Mouse (Mus musculus): ENCODE results near the gene Lancl1. TPM values are rescaled to one million over a fixed set of nuclear protein-coding genes. Genes with fewer than 3 reads are reported as not detected.

Lancl1 gene
- polyA plus RNA-seq, 1 experiment from 2014 or later, result 142 TPM

DNA sequence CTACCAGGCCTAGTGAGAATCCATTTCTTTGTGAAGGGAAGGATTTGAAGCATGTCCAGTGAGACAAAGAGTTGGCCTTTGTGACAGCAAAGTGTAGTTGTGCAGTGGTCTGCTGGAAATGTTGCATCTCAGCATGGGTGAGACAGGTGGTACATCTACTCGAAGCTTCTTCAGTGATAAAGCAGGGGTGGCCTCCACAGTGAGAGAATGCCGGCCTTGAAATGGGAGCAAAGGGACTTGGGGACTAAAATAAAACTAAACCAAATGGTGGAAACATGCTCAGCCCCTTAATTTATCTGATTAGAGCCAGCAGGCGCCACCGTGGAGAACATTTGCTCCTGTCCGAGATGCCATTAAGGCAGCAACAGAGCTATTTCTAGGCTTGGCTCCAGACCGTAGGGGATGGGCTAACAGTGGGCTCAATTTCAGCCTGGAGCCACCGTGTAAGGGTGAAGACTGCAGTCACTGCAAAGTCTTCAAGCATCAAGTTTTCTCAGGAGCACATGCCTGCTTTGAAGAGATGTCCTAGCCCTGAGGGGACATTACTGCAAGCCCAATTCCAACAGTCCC, 53.5 kb downstream of the Lancl1 start:
- no peak overlapping the region for H3K27ac ChIP-seq (ENCODE audit: low read length)
- no peaks in the 10 kb centered on the region for H3K36me3 ChIP-seq (ENCODE audit: control insufficient read depth, insufficient read depth, low read length)
- no peaks in the 10 kb centered on the region for H3K4me1 ChIP-seq (ENCODE audit: control insufficient read depth, insufficient read depth, low read length)
- no peak overlapping the region for H3K4me3 ChIP-seq (ENCODE audit: low read depth, low read length)
- 60% methylated on average over 7 of the region's 7 CpGs for WGBS
- no peaks in the 10 kb centered on the region for H3K9me3 ChIP-seq (ENCODE audit: control insufficient read depth, low read depth, low read length)
- no peak overlapping the region for H3K4me2 ChIP-seq (replicated peaks; ENCODE audit: low read depth, low read length)
- H3K9ac ChIP-seq (replicated peaks; ENCODE audit: low read depth, low read length), result no peak overlapping the region
- H3K27me3 ChIP-seq (ENCODE audit: control insufficient read depth, insufficient read depth, low read length), result no peaks in the 10 kb centered on the region
- no peak for ATAC-seq (ENCODE audit: insufficient number of reproducible peaks, insufficient read depth, low FRiP score, low read depth)

DNA sequence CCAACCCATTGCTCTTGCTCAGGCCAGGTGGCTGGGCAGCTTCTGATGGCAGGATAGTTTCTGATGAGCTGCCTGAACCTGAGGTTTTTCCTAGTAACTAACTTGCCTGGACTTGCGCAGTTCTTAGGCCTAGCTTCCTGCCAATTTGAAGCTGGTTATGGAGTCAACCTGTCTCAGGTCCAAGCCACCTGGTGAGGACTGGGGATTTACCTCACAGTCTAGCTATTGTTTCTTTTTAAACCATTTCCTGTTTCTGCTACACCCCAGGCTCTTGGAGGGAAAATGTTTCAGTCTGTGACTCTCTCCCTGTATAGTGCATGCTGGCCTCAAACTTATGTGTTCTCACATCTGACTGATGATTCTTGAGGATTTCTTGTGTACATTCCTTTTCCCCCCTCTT, 58.5 kb downstream of the Lancl1 start:
- ATAC-seq (ENCODE audit: insufficient number of reproducible peaks, insufficient read depth, low FRiP score, low read depth), result no peak
- Histone ChIP-seq H3K4me3 (ENCODE audit: low read depth, low read length) (no peak overlapping the region), H3K27me3 (ENCODE audit: control insufficient read depth, insufficient read depth, low read length) (no peaks in the 10 kb centered on the region), H3K36me3 (ENCODE audit: control insufficient read depth, insufficient read depth, low read length) (no peaks in the 10 kb centered on the region), H3K27ac (ENCODE audit: low read length) (no peak overlapping the region), H3K9ac (replicated peaks; ENCODE audit: low read depth, low read length) (no peak overlapping the region), H3K4me2 (replicated peaks; ENCODE audit: low read depth, low read length) (no peak overlapping the region), H3K4me1 (ENCODE audit: control insufficient read depth, insufficient read depth, low read length) (no peaks in the 10 kb centered on the region), H3K9me3 (ENCODE audit: control insufficient read depth, low read depth, low read length) (no peaks in the 10 kb centered on the region)
- 95% methylated on average over 1 of the region's 1 CpGs for WGBS

DNA sequence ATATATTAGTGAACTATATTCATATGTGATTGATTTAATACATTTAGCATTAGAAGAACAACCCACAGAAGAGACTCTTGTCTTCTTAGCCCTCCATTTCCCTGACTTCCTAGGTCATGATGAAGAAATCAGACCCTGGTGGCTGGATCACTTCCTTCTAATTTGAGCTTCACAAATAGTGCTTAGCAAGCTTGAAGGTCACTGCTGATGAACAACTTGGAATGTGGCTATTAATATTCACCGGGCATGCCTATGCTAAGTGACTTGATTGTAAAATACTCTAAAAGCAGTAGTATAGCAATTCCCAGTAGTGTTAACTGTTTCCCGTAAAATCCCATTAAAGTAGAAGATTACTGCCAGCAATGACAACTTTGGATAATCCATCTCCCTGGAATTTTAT, 63.2 kb downstream of the Lancl1 start:
- H3K36me3 ChIP-seq (ENCODE audit: control insufficient read depth, insufficient read depth, low read length), result no peaks in the 10 kb centered on the region
- H3K27me3 ChIP-seq (ENCODE audit: control insufficient read depth, insufficient read depth, low read length), result no peaks in the 10 kb centered on the region
- H3K9ac ChIP-seq (replicated peaks; ENCODE audit: low read depth, low read length), result no peak overlapping the region
- 90% methylated on average over 2 of the region's 2 CpGs for WGBS
- no peak overlapping the region for H3K4me3 ChIP-seq (ENCODE audit: low read depth, low read length)
- no peaks in the 10 kb centered on the region for H3K4me1 ChIP-seq (ENCODE audit: control insufficient read depth, insufficient read depth, low read length)
- H3K9me3 ChIP-seq (ENCODE audit: control insufficient read depth, low read depth, low read length), result no peaks in the 10 kb centered on the region
- no peak overlapping the region for H3K4me2 ChIP-seq (replicated peaks; ENCODE audit: low read depth, low read length)
- no peak for ATAC-seq (ENCODE audit: insufficient number of reproducible peaks, insufficient read depth, low FRiP score, low read depth)
- no peak overlapping the region for H3K27ac ChIP-seq (ENCODE audit: low read length)

DNA sequence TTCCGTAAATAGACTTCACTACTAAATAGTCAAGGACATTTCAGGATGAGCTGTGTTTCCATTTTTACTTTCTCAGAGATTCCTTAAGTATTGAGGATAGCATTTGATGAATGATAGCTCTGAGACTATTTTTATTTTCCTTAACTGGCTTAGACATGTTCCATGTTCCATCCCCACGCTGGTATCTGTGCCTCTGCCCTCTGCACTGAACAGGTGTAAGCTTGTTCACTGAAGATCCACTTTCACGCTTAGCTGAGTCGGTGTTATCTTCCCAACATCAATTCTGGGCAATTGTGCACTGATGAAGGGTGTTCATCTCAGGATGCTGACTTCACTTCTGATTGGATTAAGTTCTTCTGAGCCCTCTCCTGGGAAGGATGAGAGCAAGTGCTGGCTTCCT, 73.8 kb downstream of the Lancl1 start:
- H3K27me3 ChIP-seq (ENCODE audit: control insufficient read depth, insufficient read depth, low read length), result no peaks in the 10 kb centered on the region
- 71% methylated on average over 4 of the region's 4 CpGs for WGBS
- no peak for ATAC-seq (ENCODE audit: insufficient number of reproducible peaks, insufficient read depth, low FRiP score, low read depth)
- no peak overlapping the region for H3K9ac ChIP-seq (replicated peaks; ENCODE audit: low read depth, low read length)
- no peaks in the 10 kb centered on the region for H3K36me3 ChIP-seq (ENCODE audit: control insufficient read depth, insufficient read depth, low read length)
- no peak overlapping the region for H3K27ac ChIP-seq (ENCODE audit: low read length)
- H3K9me3 ChIP-seq (ENCODE audit: control insufficient read depth, low read depth, low read length), result no peaks in the 10 kb centered on the region
- H3K4me3 ChIP-seq (ENCODE audit: low read depth, low read length), result no peak overlapping the region
- H3K4me1 ChIP-seq (ENCODE audit: control insufficient read depth, insufficient read depth, low read length), result no peaks in the 10 kb centered on the region
- H3K4me2 ChIP-seq (replicated peaks; ENCODE audit: low read depth, low read length), result no peak overlapping the region

DNA sequence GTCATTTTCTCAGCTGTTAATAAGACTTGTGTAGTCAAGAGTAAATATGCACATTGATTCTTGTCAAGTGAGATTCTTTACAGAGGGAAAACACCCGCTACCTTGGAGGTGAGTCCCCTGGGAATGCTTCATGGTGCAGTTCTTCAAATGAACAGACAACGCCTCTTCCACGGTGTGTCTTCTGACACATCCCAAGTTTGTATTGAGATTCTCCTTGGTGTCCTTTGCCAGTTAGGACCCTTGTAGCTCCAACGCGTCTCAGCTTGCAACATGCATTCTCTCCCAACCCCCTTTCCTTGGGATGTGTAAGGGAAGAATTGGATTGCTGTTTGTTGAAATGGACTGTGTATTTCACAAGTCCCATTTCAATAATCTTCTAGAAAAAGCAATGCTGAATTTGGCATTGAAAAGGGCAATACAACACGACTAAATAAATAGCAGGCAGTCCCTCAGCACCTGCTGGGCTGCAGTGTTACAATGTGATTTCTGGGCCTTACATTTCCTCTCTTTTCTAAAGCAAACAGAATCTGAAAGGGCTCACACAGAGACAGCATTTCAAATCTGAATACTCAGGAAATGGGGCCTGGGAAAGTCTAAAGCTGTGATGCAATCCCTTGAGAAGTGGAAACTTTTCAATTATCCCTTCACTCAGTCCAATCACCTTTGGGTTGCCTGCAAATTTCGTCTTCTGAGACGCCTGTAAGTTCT, 78.0 kb downstream of the Lancl1 start:
- WGBS, result 54% methylated on average over 8 of the region's 8 CpGs
- no peak for ATAC-seq (ENCODE audit: insufficient number of reproducible peaks, insufficient read depth, low FRiP score, low read depth)

DNA sequence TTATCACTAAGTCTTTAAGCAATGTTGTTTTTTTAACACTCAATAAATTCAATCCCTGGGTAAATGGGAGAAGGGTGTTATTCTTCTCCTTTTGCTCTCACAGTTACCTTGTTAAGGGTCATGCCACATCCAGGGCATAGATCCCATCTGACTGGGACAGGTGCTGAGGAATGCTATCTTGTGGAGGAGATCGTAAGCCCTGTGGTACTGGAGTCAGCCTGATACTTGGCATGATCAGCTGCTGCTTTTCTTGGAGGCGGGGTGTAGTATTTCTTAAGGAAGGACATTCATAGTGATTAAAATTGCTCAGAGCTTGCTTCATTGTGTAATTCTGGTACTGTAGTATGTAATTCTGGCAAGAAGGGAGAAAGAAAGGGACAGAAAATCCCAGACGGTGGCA, 81.3 kb downstream of the Lancl1 start:
- no peak overlapping the region for H3K4me2 ChIP-seq (replicated peaks; ENCODE audit: low read depth, low read length)
- no peak overlapping the region for H3K27ac ChIP-seq (ENCODE audit: low read length)
- no peaks in the 10 kb centered on the region for H3K9me3 ChIP-seq (ENCODE audit: control insufficient read depth, low read depth, low read length)
- H3K9ac ChIP-seq (replicated peaks; ENCODE audit: low read depth, low read length), result no peak overlapping the region
- no peak for ATAC-seq (ENCODE audit: insufficient number of reproducible peaks, insufficient read depth, low FRiP score, low read depth)
- no peaks in the 10 kb centered on the region for H3K27me3 ChIP-seq (ENCODE audit: control insufficient read depth, insufficient read depth, low read length)
- H3K4me3 ChIP-seq (ENCODE audit: low read depth, low read length), result no peak overlapping the region
- H3K4me1 ChIP-seq (ENCODE audit: control insufficient read depth, insufficient read depth, low read length), result no peaks in the 10 kb centered on the region
- 83% methylated on average over 3 of the region's 3 CpGs for WGBS
- no peaks in the 10 kb centered on the region for H3K36me3 ChIP-seq (ENCODE audit: control insufficient read depth, insufficient read depth, low read length)

More for the DNA sequence above, 78.0 kb downstream of the Lancl1 start:
- Histone ChIP-seq H3K4me3 (ENCODE audit: low read depth, low read length) (no peak overlapping the region), H3K9me3 (ENCODE audit: control insufficient read depth, low read depth, low read length) (no peaks in the 10 kb centered on the region), H3K9ac (replicated peaks; ENCODE audit: low read depth, low read length) (no peak overlapping the region), H3K36me3 (ENCODE audit: control insufficient read depth, insufficient read depth, low read length) (no peaks in the 10 kb centered on the region), H3K4me1 (ENCODE audit: control insufficient read depth, insufficient read depth, low read length) (no peaks in the 10 kb centered on the region), H3K27ac (ENCODE audit: low read length) (no peak overlapping the region), H3K27me3 (ENCODE audit: control insufficient read depth, insufficient read depth, low read length) (no peaks in the 10 kb centered on the region), H3K4me2 (replicated peaks; ENCODE audit: low read depth, low read length) (no peak overlapping the region)

DNA sequence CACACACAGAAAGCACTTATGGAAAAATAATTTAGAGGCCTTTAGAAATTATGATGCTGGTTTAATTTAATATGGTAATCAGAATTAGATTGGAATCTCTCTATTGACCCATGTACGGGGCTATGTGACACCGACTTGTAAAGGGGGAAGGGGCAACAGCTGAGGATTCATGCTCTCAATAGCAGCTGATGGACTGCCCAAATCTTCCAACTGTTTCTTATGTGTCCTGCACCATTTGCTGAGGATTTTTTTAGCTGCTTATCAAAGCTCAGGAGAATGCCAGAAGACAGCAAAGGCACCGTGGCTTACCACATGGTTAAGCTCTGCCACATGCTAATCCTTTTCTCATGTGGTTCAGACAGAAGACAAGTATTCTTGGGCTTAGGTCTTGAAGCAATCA, 87.6 kb downstream of the Lancl1 start:
- no peak overlapping the region for H3K27ac ChIP-seq (ENCODE audit: low read length)
- no peak overlapping the region for H3K4me2 ChIP-seq (replicated peaks; ENCODE audit: low read depth, low read length)
- 86% methylated on average over 3 of the region's 3 CpGs for WGBS
- H3K4me1 ChIP-seq (ENCODE audit: control insufficient read depth, insufficient read depth, low read length), result no peaks in the 10 kb centered on the region
- no peak overlapping the region for H3K9ac ChIP-seq (replicated peaks; ENCODE audit: low read depth, low read length)
- H3K27me3 ChIP-seq (ENCODE audit: control insufficient read depth, insufficient read depth, low read length), result no peaks in the 10 kb centered on the region
- no peaks in the 10 kb centered on the region for H3K36me3 ChIP-seq (ENCODE audit: control insufficient read depth, insufficient read depth, low read length)
- no peaks in the 10 kb centered on the region for H3K9me3 ChIP-seq (ENCODE audit: control insufficient read depth, low read depth, low read length)
- H3K4me3 ChIP-seq (ENCODE audit: low read depth, low read length), result no peak overlapping the region
- no peak for ATAC-seq (ENCODE audit: insufficient number of reproducible peaks, insufficient read depth, low FRiP score, low read depth)

Measured in stomach, embryonic 14.5 days (tissue).